Mouse (Mus musculus): ENCODE results near the gene St3gal2.

GRCm38 (mm10) chr8:110894851-110895250 is 24.9 kb upstream of the St3gal2 start:
- TF ChIP-seq CTCF (conservative IDR thresholded peaks at IDR 0.05; ENCODE audit: low read length) (no peak), POU5F1 (IDR thresholded peaks at IDR 0.05; ENCODE audit: borderline replicate concordance, low read length) (no peak)

Measured in E14TG2a.4 (cell line).